Mouse (Mus musculus) ES-E14 (cell line): ENCODE data around the gene Zfp579. TPM values are rescaled to one million over a fixed set of nuclear protein-coding genes. Genes with fewer than 3 reads are reported as not detected.
"Not testable (repeated sequence)": the region's sequence is repeated elsewhere in the genome, so short reads cannot be mapped to it uniquely, and the experiment has no call there.

Experiments used
- DNase-seq: peaks from one replicate; pipeline ENCODE4 v3.0.0-alpha.2; 2013; ENCODE audit warnings: low read depth, low spot score
- H3K27ac ChIP-seq: 2 replicates; pipeline ENCODE4 v1.5.1; 2012; ENCODE audit warnings: low read depth, mild to moderate bottlenecking, low read length, moderate library complexity, mixed read lengths; ENCODE audit not compliant: poor library complexity, insufficient read depth, severe bottlenecking
- H3K36me3 ChIP-seq: 2 replicates; pipeline ENCODE4 v1.6.1; 2012; ENCODE audit warnings: mild to moderate bottlenecking, low read length, moderate library complexity, mixed read lengths; ENCODE audit not compliant: control insufficient read depth, poor library complexity, insufficient read depth, severe bottlenecking
- H3K4me1 ChIP-seq, 2 experiments: fragments of 150-350 bp in 1 of 2; sonication (generic) in 1 of 2; 2 replicates each; pipeline ENCODE4 v1.6.1; 2012; ENCODE audit warnings: low read length in 2 of 2, mild to moderate bottlenecking in 1 of 2, mixed read lengths in 1 of 2; ENCODE audit not compliant: control insufficient read depth in 2 of 2, insufficient read depth in 2 of 2, poor library complexity in 1 of 2
- H3K4me3 ChIP-seq, 2 experiments: fragments of 150-350 bp in 1 of 2; sonication (generic) in 1 of 2; 2 replicates each; pipeline ENCODE4 v1.5.1; 2012; ENCODE audit warnings: low read length in 2 of 2, low read depth in 1 of 2, mild to moderate bottlenecking in 1 of 2, mixed read lengths in 1 of 2; ENCODE audit not compliant: insufficient read depth in 1 of 2, poor library complexity in 1 of 2, severe bottlenecking in 1 of 2
- H3K9ac ChIP-seq: 2 replicates; pipeline ENCODE4 v1.6.1; 2012; ENCODE audit warnings: low read depth, mild to moderate bottlenecking, low read length, mixed read lengths; ENCODE audit not compliant: poor library complexity, insufficient read depth, severe bottlenecking
- H3K9me3 ChIP-seq: fragments of 150-350 bp; sonication (generic); 2 replicates; pipeline ENCODE4 v1.6.1; 2012; ENCODE audit warnings: low read depth, mild to moderate bottlenecking, low read length; ENCODE audit not compliant: control insufficient read depth, insufficient read depth
- CHD2 ChIP-seq: IDR thresholded peaks from 2 replicates; pipeline ENCODE4 v1.6.1; 2014; ENCODE audit warnings: mild to moderate bottlenecking, low read depth, low read length, inconsistent platforms
- HCFC1 ChIP-seq: IDR thresholded peaks from 2 replicates; pipeline ENCODE4 v1.6.1; 2012; ENCODE audit warnings: low read length, inconsistent platforms, borderline replicate concordance; ENCODE audit not compliant: insufficient read depth
- MAFK ChIP-seq: IDR thresholded peaks from 2 replicates; pipeline ENCODE4 v1.6.1; 2014; ENCODE audit warnings: mild to moderate bottlenecking, low read depth, low read length, inconsistent platforms; ENCODE audit not compliant: insufficient read depth
- ZC3H11A ChIP-seq: IDR thresholded peaks from 2 replicates; pipeline ENCODE4 v1.6.1; 2012; ENCODE audit warnings: low read depth, mild to moderate bottlenecking, inconsistent platforms, low read length, borderline replicate concordance
- ZNF384 ChIP-seq: IDR thresholded peaks from 2 replicates; pipeline ENCODE4 v1.6.1; 2012; ENCODE audit warnings: low read depth, low read length, inconsistent platforms
- in situ Hi-C, 2 experiments: fragments of 600-800 bp; cut with MboI; formaldehyde crosslinking; loops; one replicate each; pipeline ENCODE4 v1.15.1; 2025; ENCODE audit warnings: low sequenced_read_pairs in 2 of 2, inconsistent platforms in 1 of 2; ENCODE audit not compliant: unreplicated experiment in 2 of 2
- total RNA-seq: library from RNA; depleted of rRNA; stranded (reverse); fragments of 300-350 nt; gene quantifications from 2 replicates; pipeline ENCODE4 v1.2.3, GENCODE M21; 2012

Gene Zfp579
- total RNA-seq, 1 experiment: 2.9 TPM

DNA sequence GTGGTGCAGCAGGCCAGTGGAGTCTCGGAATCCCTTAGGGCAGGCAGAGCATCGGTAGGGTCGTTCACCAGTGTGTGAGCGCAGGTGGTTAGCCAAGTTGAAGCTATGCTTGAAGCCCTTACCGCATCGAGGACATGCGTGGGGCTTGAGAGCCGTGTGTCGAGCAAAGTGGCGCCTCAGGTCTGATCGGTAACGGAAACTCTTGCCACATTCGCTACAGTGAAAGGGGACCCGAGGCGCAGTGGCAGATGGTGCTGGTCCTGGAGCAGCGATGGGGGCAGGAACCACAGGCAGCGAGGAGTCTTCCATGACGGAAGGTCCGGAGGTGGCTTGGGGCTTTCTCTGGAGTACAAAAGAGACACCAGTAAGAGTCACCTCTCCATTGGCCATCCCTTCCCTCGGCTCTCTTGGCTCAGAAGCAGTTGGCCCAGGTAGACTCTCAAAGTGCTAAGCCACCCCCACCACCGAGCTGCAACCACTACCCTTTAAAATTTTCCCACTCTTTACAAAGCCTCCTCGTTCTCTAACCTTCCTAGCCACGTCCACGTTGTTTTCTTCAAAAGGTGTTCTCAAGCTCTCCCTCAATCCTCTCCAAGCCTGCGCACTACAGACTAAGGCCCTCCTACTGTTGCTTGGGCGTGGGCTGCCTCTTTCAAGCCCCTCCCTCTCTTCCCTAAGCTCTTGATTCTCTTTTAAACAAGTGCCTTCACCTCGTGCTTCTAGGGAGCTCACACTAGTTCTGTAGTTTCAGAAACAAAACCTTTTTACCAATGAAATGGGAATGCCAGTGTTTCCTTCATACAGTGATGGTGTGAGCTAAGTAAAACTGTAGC lies 16.9 kb upstream of the Zfp579 start:
- Histone ChIP-seq H3K4me1 (peaks cover 3 to 18% of the 10 kb centered on the region in 2 experiments; a peak in 2 of 4 replicates), H3K36me3 (peaks cover 40% of the 10 kb centered on the region), H3K9me3 (no peaks in the 10 kb centered on the region), H3K27ac (peak overlapping the region; percentile 100), H3K9ac (peak overlapping the region; percentile 82), H3K4me3 (peak overlapping the region; percentile 95 to 98)
- DNase-seq: no peak
- TF ChIP-seq ZC3H11A (no peak), HCFC1 (no peak; the same call in 1 of the 2 replicates), MAFK (no peak), ZNF384 (no peak), CHD2 (no peak)
- in situ Hi-C loops: no loop called here

DNA sequence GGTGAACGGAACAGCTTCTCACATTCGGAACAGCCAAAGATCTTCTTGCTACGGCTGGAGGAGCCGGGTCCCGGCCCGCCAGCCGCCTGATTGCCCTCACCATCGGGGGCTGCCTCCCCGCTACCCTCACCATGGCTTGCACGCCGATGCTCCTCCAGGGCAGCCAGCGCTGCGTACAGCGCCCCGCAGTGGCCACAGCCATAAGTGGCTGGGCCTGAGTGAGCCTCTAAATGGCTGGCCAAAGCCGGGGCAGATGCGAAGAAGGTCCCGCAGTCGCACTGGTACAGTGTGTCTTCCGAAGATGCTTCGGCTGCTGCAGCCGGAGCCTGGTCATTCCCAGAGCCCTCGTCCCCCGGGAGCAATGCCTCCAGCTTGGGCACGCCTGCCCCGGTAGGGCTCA lies 12.3 kb upstream of the Zfp579 start:
- H3K9ac ChIP-seq: peak overlapping the region; percentile 27; the same call in 1 of the 2 replicates

DNA sequence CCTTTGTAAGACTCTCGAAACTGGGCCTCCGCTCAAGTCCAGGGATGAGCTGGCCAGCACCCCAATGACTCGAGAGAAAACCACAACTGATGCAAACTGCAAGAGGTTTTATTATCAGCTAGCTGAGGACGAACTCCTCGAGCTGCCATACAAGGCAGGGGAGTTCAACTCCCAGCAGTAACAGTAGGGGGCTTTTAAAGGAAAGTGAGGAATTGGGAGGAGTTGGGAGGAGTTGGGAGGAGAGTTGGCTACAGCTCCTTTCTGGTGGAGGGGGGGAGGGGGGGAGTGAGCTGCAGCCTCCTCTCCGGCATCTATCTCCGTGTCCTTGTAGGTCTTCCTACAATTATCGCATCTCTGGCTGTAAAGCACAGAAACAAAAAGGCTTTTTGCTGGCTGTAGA lies 6.9 kb upstream of the Zfp579 start:
- H3K9ac ChIP-seq, DNase-seq, H3K27ac ChIP-seq, H3K9me3 ChIP-seq, H3K36me3 ChIP-seq, in situ Hi-C loops, H3K4me1 ChIP-seq, H3K4me3 ChIP-seq: not testable (repeated sequence)

More for the DNA sequence above, 12.3 kb upstream of the Zfp579 start:
- Histone ChIP-seq H3K9me3 (no peaks in the 10 kb centered on the region), H3K4me3 (peak overlapping the region; percentile 58 to 60), H3K27ac (no peak overlapping the region), H3K36me3 (peaks cover 49% of the 10 kb centered on the region), H3K4me1 (peaks cover under 1 to 15% of the 10 kb centered on the region in 2 experiments; a peak in 1 of 4 replicates)
- no peak for DNase-seq
- TF ChIP-seq ZC3H11A: no peak
- TF ChIP-seq CHD2: no peak
- TF ChIP-seq MAFK: no peak
- TF ChIP-seq ZNF384: no peak
- no peak for TF ChIP-seq HCFC1
- in situ Hi-C loops: no loop called here

GRCm38 (mm10) chr7:4999876-5000275 lies 3.9 kb upstream of the Zfp579 start:
- no peak overlapping the region for H3K9ac ChIP-seq
- no peak for DNase-seq
- in situ Hi-C loops: no loop called here
- H3K4me3 ChIP-seq: no peak overlapping the region
- H3K36me3 ChIP-seq: no peaks in the 10 kb centered on the region
- TF ChIP-seq HCFC1 (no peak), ZNF384 (no peak)
- 0 out of 4 replicates have a peak, but pooled peaks cover 0 to 2% of the 10 kb centered on the region in 2 experiments for H3K4me1 ChIP-seq
- H3K9me3 ChIP-seq: no peaks in the 10 kb centered on the region
- no peak overlapping the region for H3K27ac ChIP-seq

DNA sequence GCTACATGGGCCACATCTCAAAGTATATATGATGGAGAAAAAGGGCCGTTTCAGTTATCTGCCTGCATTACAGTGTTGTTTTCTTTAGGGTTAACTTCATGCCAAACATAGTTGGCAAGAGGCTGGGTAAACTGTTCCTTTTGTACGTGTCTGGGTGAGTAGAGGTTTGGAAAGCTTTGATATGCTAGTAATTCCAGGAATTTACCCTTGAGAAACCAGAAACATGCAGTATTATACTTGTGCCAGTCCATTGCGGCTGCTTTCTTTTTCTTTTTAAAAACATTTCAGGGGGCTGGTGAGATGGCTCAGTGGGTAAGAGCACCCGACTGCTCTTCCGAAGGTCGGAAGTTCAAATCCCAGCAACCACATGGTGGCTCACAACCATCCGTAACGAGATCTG lies 976 bp upstream of the Zfp579 start:
- Histone ChIP-seq H3K9ac (no peak overlapping the region), H3K27ac (no peak overlapping the region), H3K4me3 (0 out of 4 replicates have a peak overlapping the region, but pooled peaks of 1 of the 2 experiments have one; percentile 65), H3K9me3 (no peaks in the 10 kb centered on the region), H3K4me1 (peaks cover 0 to 3% of the 10 kb centered on the region in 2 experiments; a peak in 1 of 4 replicates), H3K36me3 (no peaks in the 10 kb centered on the region)
- no peak for DNase-seq
- TF ChIP-seq MAFK (no peak), ZC3H11A (no peak), HCFC1 (no peak)
- in situ Hi-C loops: no loop called here
